Mouse (Mus musculus): ENCODE data around the gene Actr5. TPM values are rescaled to one million over a fixed set of nuclear protein-coding genes. Genes with fewer than 3 reads are reported as not detected.

The Actr5 gene
- polyA plus RNA-seq, 1 experiment, result 18.9 TPM

GRCm38 (mm10) chr2:158670571-158670970, 45.9 kb downstream of the Actr5 start:
- TF ChIP-seq GATA1 (IDR thresholded peaks at IDR 0.05; ENCODE audit: low read length), result no peak

DNA sequence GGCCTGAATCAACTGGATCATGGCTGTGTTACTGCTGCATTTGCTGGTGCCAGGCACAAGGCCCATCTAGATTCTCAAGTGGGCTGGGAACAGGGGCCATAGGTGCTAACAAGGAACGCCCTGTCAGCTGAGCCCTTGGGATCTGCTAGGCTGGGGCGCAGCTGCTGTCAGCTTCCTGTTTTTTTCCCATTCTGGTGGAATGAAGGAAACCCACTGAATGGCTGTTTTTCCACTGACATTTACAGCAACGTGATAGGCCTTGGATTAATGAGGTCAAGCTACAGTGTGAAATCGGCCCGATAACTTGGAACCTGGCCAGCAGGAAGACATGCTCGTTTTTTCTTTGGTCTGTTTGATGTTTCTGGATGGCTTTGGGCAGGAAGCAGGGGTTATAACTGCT, 48.1 kb downstream of the Actr5 start:
- TF ChIP-seq GATA1 (IDR thresholded peaks at IDR 0.05; ENCODE audit: low read length), result no peak

DNA sequence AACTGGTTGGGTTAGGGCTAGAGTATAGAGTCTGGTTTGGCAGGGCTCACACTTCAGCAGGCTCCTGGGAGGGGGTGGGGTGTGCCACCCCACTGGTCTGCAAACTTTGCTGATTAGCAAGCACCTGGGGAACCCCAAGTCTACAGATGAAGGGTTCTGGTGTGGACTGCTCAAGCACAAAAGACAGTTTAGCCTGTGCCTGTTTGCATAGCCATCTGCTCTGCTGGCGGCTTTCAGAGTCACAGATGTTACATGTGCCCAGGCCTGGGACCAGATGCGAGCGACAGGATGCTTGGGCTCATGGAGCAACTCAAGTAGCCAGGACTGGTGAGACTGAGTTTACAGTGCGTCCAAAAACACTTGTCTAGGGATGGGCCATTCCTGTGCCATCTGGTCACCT, 48.8 kb downstream of the Actr5 start:
- no peak for TF ChIP-seq GATA1 (IDR thresholded peaks at IDR 0.05; ENCODE audit: low read length)

DNA sequence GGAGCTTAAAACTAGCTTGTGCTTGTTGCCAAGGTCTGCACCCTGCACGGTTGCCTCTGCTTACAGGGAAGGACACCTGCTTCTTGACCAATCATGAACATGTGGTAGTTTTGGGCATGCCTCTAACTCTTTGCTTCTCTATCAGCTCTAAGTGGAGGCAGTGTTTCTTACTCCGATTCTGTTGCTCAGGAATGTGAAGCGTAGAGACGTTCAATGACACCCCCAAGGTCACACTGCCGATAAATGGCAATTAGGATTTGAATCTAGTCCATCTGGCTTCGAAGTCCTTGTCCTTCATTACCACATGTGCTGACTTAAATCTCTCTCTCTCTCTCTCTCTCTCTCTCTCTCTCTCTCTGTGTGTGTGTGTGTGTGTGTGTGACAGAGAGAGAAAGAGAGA, 49.4 kb downstream of the Actr5 start:
- TF ChIP-seq GATA1 (IDR thresholded peaks at IDR 0.05; ENCODE audit: low read length), result no peak

DNA sequence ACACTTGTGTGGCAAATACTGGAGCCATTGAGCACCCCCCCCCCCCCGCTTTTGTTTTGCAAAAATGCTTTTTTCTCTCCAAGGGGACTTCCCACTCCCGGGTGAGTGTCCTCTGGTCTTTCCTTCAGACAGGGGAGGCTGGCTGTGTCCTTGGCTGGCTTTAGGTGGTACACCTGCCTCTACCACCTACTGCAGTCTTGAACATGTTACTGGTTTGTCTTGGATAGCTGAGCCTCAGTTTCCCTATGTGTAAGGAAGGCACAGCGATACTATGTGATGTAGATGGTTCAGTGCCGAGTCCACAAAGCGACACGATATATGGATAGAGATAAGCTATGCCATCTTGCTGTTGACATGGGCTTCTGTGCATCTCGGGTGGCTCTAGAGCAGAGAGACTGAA, 50.1 kb downstream of the Actr5 start:
- no peak for TF ChIP-seq GATA1 (IDR thresholded peaks at IDR 0.05; ENCODE audit: low read length)

- no peak for TF ChIP-seq GATA1 (IDR thresholded peaks at IDR 0.05; ENCODE audit: low read length)
Measured at GRCm38 (mm10) chr2:158675161-158675560, 50.5 kb downstream of the Actr5 start.

DNA sequence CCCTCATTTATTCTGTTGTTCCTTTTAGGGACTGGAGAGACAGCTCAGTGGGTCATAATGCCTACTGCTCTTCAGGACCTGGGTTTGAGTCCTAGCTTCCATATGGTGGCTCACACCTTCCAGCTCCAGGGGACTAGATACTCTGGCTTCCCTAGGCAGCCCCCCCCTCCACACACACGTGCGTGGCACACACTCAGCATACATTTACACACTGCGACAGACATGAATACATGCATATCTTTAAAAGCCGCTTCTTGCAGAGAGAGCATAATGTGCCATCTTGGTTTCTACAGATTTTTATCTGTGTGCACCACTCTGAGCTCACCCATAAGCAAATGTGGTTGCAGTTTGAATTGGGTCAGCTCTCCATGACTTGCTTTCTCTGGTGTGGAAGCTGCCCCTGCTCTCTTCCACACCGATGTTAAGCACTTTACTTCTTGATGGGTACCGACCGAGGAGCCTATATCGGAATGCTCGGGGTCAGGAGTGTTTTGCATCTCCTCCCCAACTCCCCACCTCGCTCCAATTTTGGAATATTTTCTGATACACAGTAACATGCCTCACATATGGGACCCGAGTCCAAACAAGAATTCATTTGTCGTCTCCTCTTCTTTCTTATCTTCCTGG, 51.3 kb downstream of the Actr5 start:
- no peak for TF ChIP-seq GATA1 (IDR thresholded peaks at IDR 0.05; ENCODE audit: low read length)

- no peak for TF ChIP-seq GATA1 (IDR thresholded peaks at IDR 0.05; ENCODE audit: low read length)
Measured at GRCm38 (mm10) chr2:158677946-158678345, 53.3 kb downstream of the Actr5 start.

DNA sequence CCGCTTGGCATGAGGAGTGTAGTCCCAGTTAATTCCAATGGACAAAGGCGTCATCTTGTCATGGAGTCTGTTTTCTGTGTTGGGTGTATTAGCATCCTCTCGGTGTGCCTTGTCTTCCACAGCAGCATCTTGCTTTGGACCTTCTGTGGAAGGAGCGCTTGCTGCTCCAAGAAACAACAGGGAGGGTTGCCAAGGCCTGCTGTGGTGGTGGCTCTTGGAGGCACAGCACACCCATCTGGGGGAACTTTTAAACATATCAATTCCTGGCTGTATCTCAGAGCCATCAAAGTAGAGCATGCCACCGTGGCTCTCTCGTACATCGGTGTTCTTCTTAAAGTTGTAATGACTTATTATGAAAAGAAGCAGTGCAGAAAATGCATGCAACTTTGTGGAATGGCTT, 54.4 kb downstream of the Actr5 start:
- no peak for TF ChIP-seq GATA1 (IDR thresholded peaks at IDR 0.05; ENCODE audit: low read length)

- no peak for TF ChIP-seq GATA1 (IDR thresholded peaks at IDR 0.05; ENCODE audit: low read length)
Measured at GRCm38 (mm10) chr2:158680357-158680889, 55.7 kb downstream of the Actr5 start.

- no peak for TF ChIP-seq GATA1 (IDR thresholded peaks at IDR 0.05; ENCODE audit: low read length)
Measured at GRCm38 (mm10) chr2:158681714-158682113, 57.0 kb downstream of the Actr5 start.

DNA sequence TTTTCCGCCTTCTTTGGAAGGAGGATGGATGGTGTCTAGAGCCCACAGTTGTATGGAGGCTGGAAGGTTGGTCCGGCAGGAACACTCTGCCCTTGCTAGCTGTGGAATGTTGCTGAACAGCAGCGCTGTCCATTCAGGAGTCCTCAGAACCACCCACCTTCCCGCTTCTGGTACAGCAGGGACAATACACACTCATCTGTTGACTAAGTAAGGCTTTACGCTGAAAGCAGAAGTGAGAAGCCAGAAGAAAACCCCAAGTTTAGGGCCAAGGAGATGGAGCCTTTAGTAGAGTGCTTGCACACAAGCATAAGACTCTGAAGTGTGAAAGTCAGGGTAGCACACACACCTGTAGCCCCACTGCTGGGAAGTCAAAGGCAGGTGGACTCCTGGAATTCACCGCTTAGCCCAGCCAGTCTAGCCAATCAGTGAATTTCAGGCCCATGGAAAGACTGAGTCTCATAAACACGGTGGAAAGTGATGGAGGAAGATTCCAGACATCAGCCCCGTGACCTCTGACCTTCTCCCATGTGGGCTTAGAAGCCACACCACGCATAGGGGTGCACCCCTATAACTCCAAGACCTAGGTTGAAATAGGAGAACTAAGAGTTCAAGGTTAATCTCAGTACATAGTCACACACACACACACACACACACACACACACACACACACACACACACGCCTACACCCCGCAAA, 57.8 kb downstream of the Actr5 start:
- TF ChIP-seq GATA1 (IDR thresholded peaks at IDR 0.05; ENCODE audit: low read length), result no peak

DNA sequence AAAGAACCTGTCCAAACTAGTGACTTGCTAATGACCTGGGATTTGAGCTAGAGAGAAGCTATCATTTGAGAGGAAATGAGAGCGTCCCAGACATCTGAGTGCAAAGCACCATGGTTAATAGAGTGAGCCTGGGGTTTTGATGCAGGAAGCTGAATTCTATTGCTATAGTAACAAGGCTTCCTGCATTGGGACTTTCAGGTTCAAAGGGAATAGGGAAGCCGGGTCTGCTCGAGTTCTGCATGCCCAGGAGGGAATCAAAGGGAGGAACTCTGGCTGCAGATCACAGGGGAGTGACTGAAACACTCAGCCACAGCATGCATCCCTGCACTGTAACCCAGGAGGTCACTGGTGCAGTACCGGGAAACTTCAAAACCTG, 58.3 kb downstream of the Actr5 start:
- TF ChIP-seq GATA1 (IDR thresholded peaks at IDR 0.05; ENCODE audit: low read length), result no peak

DNA sequence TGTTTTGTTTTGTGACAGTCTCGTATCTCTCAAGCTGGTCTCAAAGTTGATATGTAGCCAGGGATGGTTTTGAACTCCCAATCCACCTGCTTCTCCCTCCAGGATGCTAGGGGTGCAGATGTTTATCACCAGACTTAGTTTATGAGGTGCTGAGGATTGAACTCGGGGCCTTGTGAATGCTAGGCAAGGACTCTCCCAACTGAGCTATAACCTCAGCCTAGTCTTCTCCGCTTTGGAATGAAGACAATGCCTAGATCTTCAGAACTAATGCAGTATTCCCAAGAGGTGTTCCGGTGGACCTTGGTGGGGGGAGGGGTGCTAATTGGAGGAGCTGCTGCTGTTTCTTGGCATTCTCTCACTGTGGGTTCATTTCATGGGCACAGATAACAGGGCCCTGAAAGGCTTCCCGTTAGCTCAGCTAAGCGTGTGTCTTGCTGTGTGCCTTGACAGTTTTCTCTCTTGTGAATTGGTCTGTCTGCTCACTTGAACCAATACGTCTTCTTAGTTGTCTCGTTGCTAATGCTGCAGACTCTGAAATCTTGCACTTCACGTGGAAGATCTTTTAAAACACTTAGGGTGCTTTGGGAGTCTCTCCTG, 59.7 kb downstream of the Actr5 start:
- no peak for TF ChIP-seq GATA1 (IDR thresholded peaks at IDR 0.05; ENCODE audit: low read length)

DNA sequence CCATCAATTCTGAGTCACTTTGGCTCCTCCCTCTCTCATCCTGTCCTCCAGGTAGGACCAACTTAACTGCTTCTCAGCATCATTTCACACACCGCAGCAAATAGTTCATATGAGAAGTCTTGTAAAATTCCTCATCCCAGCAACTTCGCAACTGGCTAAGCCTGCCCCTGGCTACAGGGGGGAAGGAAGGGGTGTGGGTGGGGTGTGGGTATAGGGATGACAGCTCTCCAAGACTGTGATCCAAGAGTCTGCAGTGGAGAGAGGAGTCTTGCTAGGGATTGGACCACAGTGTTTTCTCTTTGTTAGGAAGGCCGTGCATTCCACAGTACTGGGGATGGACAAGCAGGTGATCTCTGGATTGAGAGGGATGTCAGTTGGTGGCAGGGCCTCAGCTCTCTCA, 60.2 kb downstream of the Actr5 start:
- TF ChIP-seq GATA1 (IDR thresholded peaks at IDR 0.05; ENCODE audit: low read length), result no peak

GRCm38 (mm10) chr2:158686394-158686793, 61.7 kb downstream of the Actr5 start:
- TF ChIP-seq GATA1 (IDR thresholded peaks at IDR 0.05; ENCODE audit: low read length), result no peak

DNA sequence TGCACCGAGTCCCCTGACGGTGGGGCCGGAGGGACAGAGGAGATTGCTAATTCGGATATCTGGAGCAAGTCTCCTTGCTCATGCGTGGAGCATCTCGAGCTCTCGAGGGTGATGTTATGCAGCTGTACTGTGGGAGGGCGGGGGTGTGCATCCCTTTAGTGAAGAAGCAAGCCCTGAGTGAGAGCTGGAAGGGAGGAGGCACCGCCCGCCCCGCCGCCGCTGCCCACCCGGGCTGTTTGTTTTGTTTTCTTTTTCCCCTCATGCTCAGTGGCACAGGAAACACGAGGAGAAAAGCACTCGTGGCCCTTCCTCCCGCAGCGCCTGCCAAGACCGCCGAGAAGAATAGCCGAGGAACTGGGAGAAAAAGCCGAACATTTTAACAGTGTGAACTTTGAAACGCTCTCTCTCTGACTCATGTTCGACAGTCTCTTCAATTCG, 63.1 kb downstream of the Actr5 start:
- TF ChIP-seq GATA1 (IDR thresholded peaks at IDR 0.05; ENCODE audit: low read length), result no peak

Other genes with a start within 250 kb of the Actr5 start
- not detected in 2 replicates for gene Snhg11, start 249.2 kb upstream of the Actr5 start, polyA plus RNA-seq (2012)
- gene Ralgapb, start 215.0 kb upstream of the Actr5 start, polyA plus RNA-seq (2012), result 3.6 and 4.0 TPM in 2 replicates
- gene Adig, start 122.3 kb upstream of the Actr5 start, polyA plus RNA-seq (2012), result not detected in 2 replicates
- not detected in 2 replicates for gene Arhgap40, start 112.1 kb upstream of the Actr5 start, polyA plus RNA-seq (2012)
- not detected in 2 replicates for gene Slc32a1, start 14.1 kb upstream of the Actr5 start, polyA plus RNA-seq (2012)
- gene Ppp1r16b, start 40.5 kb downstream of the Actr5 start, polyA plus RNA-seq (2012), result not detected in 2 replicates
- gene Fam83d, start 143.2 kb downstream of the Actr5 start, polyA plus RNA-seq (2012), result 6.7 and 8.0 TPM in 2 replicates
- gene Dhx35, start 169.9 kb downstream of the Actr5 start, polyA plus RNA-seq (2012), result 6.8 and 8.5 TPM in 2 replicates

All from G1E-ER4 (cell line).